Mouse (Mus musculus): ENCODE measurements around the gene Prl2a1.
"Not testable (repeated sequence)": the region's sequence is repeated elsewhere in the genome, so short reads cannot be mapped to it uniquely, and the experiment has no call there.

The Prl2a1 gene

GRCm38 (mm10) chr13:27801354-27801753 is at the start of gene Prl2a1:
Gene Prl2a1, plus strand, starts transcription at chr13:27801654.
- no peak for ATAC-seq (ENCODE audit: insufficient number of reproducible peaks, low FRiP score, low TSS enrichment)

DNA sequence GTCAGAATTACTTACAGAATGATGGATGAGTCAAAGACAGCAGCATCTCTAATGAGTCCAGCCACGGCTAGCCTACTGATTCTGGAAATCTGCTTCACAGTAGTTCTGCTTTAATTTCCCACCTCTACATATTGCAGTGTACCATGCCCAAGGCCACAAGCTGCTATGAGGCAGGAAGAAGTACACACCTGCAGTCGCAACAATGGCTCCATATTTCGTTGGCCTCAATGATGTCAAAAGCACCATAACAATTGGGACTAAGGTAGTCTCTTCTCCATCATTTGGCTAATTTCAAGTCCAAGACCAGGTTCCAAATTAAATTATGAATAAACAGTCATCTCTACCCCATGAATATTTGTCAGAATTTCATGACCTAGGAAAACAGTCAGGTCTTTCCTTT is 20.8 kb upstream of the Prl2a1 start, which contains the start of gene Prl7c1:
TSS of gene Prl7c1 (minus strand) at position 101 of the 400 bp plus-strand sequence.
- not testable (repeated sequence) for ATAC-seq (ENCODE audit: insufficient number of reproducible peaks, low FRiP score, low TSS enrichment)

DNA sequence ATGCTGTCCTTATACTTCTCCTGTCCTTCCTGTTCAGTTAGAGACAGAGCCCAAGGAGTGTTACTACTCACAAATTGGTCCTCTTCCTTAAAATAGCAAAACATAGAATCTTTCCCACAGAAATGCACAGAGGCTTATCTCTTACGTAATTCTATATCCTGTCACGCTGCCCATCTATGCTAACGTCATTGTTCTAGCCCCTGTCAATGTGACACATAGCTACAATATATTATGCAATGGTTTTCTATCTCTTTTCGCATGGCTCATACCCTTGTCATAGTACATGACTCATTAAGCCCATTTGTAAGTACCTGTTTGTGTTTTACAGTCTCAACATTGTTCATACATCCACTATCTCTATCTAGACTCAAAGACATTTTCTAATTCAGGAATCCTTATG is 2.2 kb upstream of the Prl2a1 start:
- no peak for ATAC-seq (ENCODE audit: insufficient number of reproducible peaks, low FRiP score, low TSS enrichment)

- ATAC-seq (ENCODE audit: insufficient number of reproducible peaks, low FRiP score, low TSS enrichment): no peak
These were observed 1.3 kb downstream of the Prl2a1 start for GRCm38 (mm10) chr13:27802765-27803164.

DNA sequence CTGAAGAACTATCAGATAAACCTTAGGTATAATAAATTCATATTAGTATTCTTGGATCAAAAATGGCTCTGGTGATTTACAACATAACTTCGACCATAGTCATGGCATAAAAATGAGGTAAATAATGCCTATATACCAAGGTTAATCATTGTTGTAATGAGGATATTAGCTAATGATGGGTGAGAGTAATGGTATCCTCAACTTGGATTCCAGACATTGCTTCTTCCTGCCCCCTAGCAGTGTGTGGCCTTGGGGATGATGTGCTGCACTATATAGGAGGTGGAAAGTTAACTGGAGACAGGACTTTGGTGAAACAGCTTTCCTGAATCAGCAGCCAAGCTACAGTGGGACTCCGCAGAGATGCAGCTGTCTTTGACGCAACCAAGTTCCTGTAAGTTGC is 47.6 kb downstream of the Prl2a1 start, which contains the start of gene Prl2c1:
TSS of gene Prl2c1 (plus strand) at position 301 of the 400 bp plus-strand sequence.
- ATAC-seq (ENCODE audit: insufficient number of reproducible peaks, low FRiP score, low TSS enrichment): no peak

Measured in cerebellum, adult (tissue).